ENCODE assay signal across 9 mouse cellular contexts in genomic region chr2:106789694-106790328, GRCm38 (mm10).
A peak's percentile ranks its signal among the peaks of the same experiment; 100 is the strongest.
DNase-seq lines count a peak whose midpoint lies in the region; ATAC-seq and TF ChIP-seq lines count a peak whose summit lies in the region.
"Had no signal": no experiment of that assay in that cellular context is flagged by ENCODE, and none has a peak within 500 bp of the region (broad histone marks: within the 10 kb centered on the region; RNA-seq: fewer than 3 reads in every experiment).

No protein-coding gene starts in this region.

- peaks cover 35% of the 10 kb centered on the region for H3K4me1 ChIP-seq in heart, embryonic 10.5 days
- H3K4me1 ChIP-seq in heart, adult 2 months (ENCODE audit: control insufficient read depth, insufficient read depth, low read length), result no peaks in the 10 kb centered on the region; the same call in 1 of the 2 replicates
- peaks cover 33% of the 10 kb centered on the region for H3K4me1 ChIP-seq in lung, embryonic 15.5 days
- peaks cover 33% of the 10 kb centered on the region for H3K4me1 ChIP-seq in limb, embryonic 11.5 days (ENCODE audit: control insufficient read depth, insufficient read depth, low read length)
- peaks cover 16% of the 10 kb centered on the region; the same call in 1 of the 2 replicates for H3K4me1 ChIP-seq in stomach, embryonic 15.5 days

- DNase-seq in heart, embryonic 10.5 days (ENCODE audit: low spot score), result no peak
- no peak for DNase-seq in heart, adult 2 months
- no peak for DNase-seq in lung, postnatal 14 days
- DNase-seq in limb, embryonic 11.5 days (ENCODE audit: low spot score), result peak; percentile 69
- DNase-seq in adrenal gland, postnatal 36 days, result no peak

- H3K4me2 ChIP-seq in lung, embryonic 15.5 days, result no peak overlapping the region
- no peak overlapping the region; the same call in 1 of the 2 replicates for H3K4me2 ChIP-seq in limb, embryonic 11.5 days (ENCODE audit: low read depth, severe bottlenecking)
- no peak overlapping the region for H3K4me2 ChIP-seq in stomach, embryonic 15.5 days
- H3K4me2 ChIP-seq: hindbrain, embryonic 12.5 days had no signal

- no peaks in the 10 kb centered on the region for H3K79me2 ChIP-seq in heart, adult 2 months (replicated peaks; ENCODE audit: control insufficient read depth, insufficient read depth, low read length)

- ATAC-seq in lung, embryonic 15.5 days (ENCODE audit: borderline replicate concordance, extremely low read depth, low FRiP score, low TSS enrichment), result peak; percentile 71; the same call in 1 of the 2 replicates
- ATAC-seq in limb, embryonic 11.5 days (ENCODE audit: insufficient number of reproducible peaks, low FRiP score, low TSS enrichment, low read depth), result peak; percentile 89
- peak; percentile 69; the same call in 1 of the 2 replicates for ATAC-seq in stomach, embryonic 15.5 days (ENCODE audit: insufficient read depth, low FRiP score, low read depth)
- ATAC-seq in activated CD4-positive, CD25-positive, alpha-beta regulatory T cell, adult 4 months, result no peak

- no peaks in the 10 kb centered on the region for H3K27me3 ChIP-seq in heart, embryonic 10.5 days (ENCODE audit: insufficient read depth, poor library complexity, severe bottlenecking)
- H3K27me3 ChIP-seq in heart, adult 2 months (ENCODE audit: control insufficient read depth, insufficient read depth, low read length), result no peaks in the 10 kb centered on the region
- no peaks in the 10 kb centered on the region for H3K27me3 ChIP-seq in lung, embryonic 15.5 days
- H3K27me3 ChIP-seq in limb, embryonic 11.5 days (ENCODE audit: control insufficient read depth, insufficient read depth, low read length), result no peaks in the 10 kb centered on the region
- no peaks in the 10 kb centered on the region for H3K27me3 ChIP-seq in stomach, embryonic 15.5 days (replicated peaks)
- H3K27me3 ChIP-seq: hindbrain, embryonic 12.5 days had no signal

- no peak for TF ChIP-seq EP300 in heart, adult 2 months (IDR thresholded peaks at IDR 0.05; ENCODE audit: insufficient read depth, low read depth, low read length)

- H3K9me3 ChIP-seq in heart, embryonic 10.5 days, result no peaks in the 10 kb centered on the region
- no peaks in the 10 kb centered on the region for H3K9me3 ChIP-seq in lung, embryonic 15.5 days
- H3K9me3 ChIP-seq in limb, embryonic 11.5 days (ENCODE audit: control insufficient read depth, low read length), result no peaks in the 10 kb centered on the region
- no peaks in the 10 kb centered on the region for H3K9me3 ChIP-seq in stomach, embryonic 15.5 days
- H3K9me3 ChIP-seq: hindbrain, embryonic 12.5 days had no signal

- peak overlapping the region; percentile 52; the same call in 1 of the 2 replicates for H3K27ac ChIP-seq in heart, embryonic 10.5 days
- no peak overlapping the region for H3K27ac ChIP-seq in heart, adult 2 months
- peak overlapping the region; percentile 65 for H3K27ac ChIP-seq in lung, embryonic 15.5 days
- peak overlapping the region; percentile 91 for H3K27ac ChIP-seq in limb, embryonic 11.5 days (replicated peaks; ENCODE audit: low read depth, low read length)
- peak overlapping the region; percentile 64; the same call in 1 of the 2 replicates for H3K27ac ChIP-seq in stomach, embryonic 15.5 days

- no peak overlapping the region for H3K9ac ChIP-seq in heart, adult 2 months (ENCODE audit: low read depth, low read length)
- H3K9ac ChIP-seq in lung, embryonic 15.5 days, result no peak overlapping the region
- H3K9ac ChIP-seq in limb, embryonic 11.5 days (ENCODE audit: low read length), result no peak overlapping the region
- H3K9ac ChIP-seq in stomach, embryonic 15.5 days, result no peak overlapping the region
- H3K9ac ChIP-seq: hindbrain, embryonic 12.5 days had no signal

- intact Hi-C loops in heart, adult 2 months (cut with DNase I), result no loop called here

- no peak for TF ChIP-seq POLR2A in heart, adult 2 months (IDR thresholded peaks at IDR 0.05; ENCODE audit: insufficient read depth, low read depth, low read length)

- H3K36me3 ChIP-seq in heart, embryonic 10.5 days, result peaks cover 10% of the 10 kb centered on the region
- no peaks in the 10 kb centered on the region for H3K36me3 ChIP-seq in heart, adult 2 months (ENCODE audit: control insufficient read depth, insufficient read depth, low read length)
- H3K36me3 ChIP-seq in lung, embryonic 15.5 days, result no peaks in the 10 kb centered on the region
- no peaks in the 10 kb centered on the region for H3K36me3 ChIP-seq in limb, embryonic 11.5 days (ENCODE audit: control insufficient read depth, insufficient read depth, low read length)
- H3K36me3 ChIP-seq in stomach, embryonic 15.5 days, result no peaks in the 10 kb centered on the region

- TF ChIP-seq CTCF in heart, adult 2 months (IDR thresholded peaks at IDR 0.05), result no peak

- 62% methylated on average over 5 of the region's 5 CpGs for WGBS in heart, embryonic 10.5 days
- WGBS in heart, adult 2 months, result 76% methylated on average over 5 of the region's 5 CpGs
- 22% methylated on average over 5 of the region's 5 CpGs for WGBS in lung, embryonic 15.5 days
- WGBS in limb, embryonic 11.5 days, result 9% methylated on average over 5 of the region's 5 CpGs
- 28% methylated on average over 5 of the region's 5 CpGs for WGBS in stomach, embryonic 15.5 days

- H3K4me3 ChIP-seq in heart, embryonic 10.5 days, result no peak overlapping the region
- H3K4me3 ChIP-seq in heart, adult 2 months, result no peak overlapping the region
- no peak overlapping the region for H3K4me3 ChIP-seq in lung, embryonic 15.5 days
- no peak overlapping the region for H3K4me3 ChIP-seq in limb, embryonic 11.5 days (ENCODE audit: low read depth, low read length)
- H3K4me3 ChIP-seq in stomach, embryonic 15.5 days (replicated peaks), result no peak overlapping the region
- H3K4me3 ChIP-seq: hindbrain, embryonic 12.5 days had no signal
